Mouse (Mus musculus) ES-E14 (cell line): ENCODE measurements around the gene Klc2. TPM values are rescaled to one million over a fixed set of nuclear protein-coding genes. Genes with fewer than 3 reads are reported as not detected.

Source experiments
- DNase-seq: peaks from one replicate; pipeline ENCODE4 v3.0.0-alpha.2; 2013; ENCODE audit warnings: low read depth, low spot score
- H3K27ac ChIP-seq: 2 replicates; pipeline ENCODE4 v1.5.1; 2012; ENCODE audit warnings: low read depth, mild to moderate bottlenecking, low read length, moderate library complexity, mixed read lengths; ENCODE audit not compliant: poor library complexity, insufficient read depth, severe bottlenecking
- H3K36me3 ChIP-seq: 2 replicates; pipeline ENCODE4 v1.6.1; 2012; ENCODE audit warnings: mild to moderate bottlenecking, low read length, moderate library complexity, mixed read lengths; ENCODE audit not compliant: control insufficient read depth, poor library complexity, insufficient read depth, severe bottlenecking
- H3K4me1 ChIP-seq, 2 experiments: fragments of 150-350 bp in 1 of 2; sonication (generic) in 1 of 2; 2 replicates each; pipeline ENCODE4 v1.6.1; 2012; ENCODE audit warnings: low read length in 2 of 2, mild to moderate bottlenecking in 1 of 2, mixed read lengths in 1 of 2; ENCODE audit not compliant: control insufficient read depth in 2 of 2, insufficient read depth in 2 of 2, poor library complexity in 1 of 2
- H3K4me3 ChIP-seq, 2 experiments: fragments of 150-350 bp in 1 of 2; sonication (generic) in 1 of 2; 2 replicates each; pipeline ENCODE4 v1.5.1; 2012; ENCODE audit warnings: low read length in 2 of 2, low read depth in 1 of 2, mild to moderate bottlenecking in 1 of 2, mixed read lengths in 1 of 2; ENCODE audit not compliant: insufficient read depth in 1 of 2, poor library complexity in 1 of 2, severe bottlenecking in 1 of 2
- H3K9ac ChIP-seq: 2 replicates; pipeline ENCODE4 v1.6.1; 2012; ENCODE audit warnings: low read depth, mild to moderate bottlenecking, low read length, mixed read lengths; ENCODE audit not compliant: poor library complexity, insufficient read depth, severe bottlenecking
- H3K9me3 ChIP-seq: fragments of 150-350 bp; sonication (generic); 2 replicates; pipeline ENCODE4 v1.6.1; 2012; ENCODE audit warnings: low read depth, mild to moderate bottlenecking, low read length; ENCODE audit not compliant: control insufficient read depth, insufficient read depth
- CHD2 ChIP-seq: IDR thresholded peaks from 2 replicates; pipeline ENCODE4 v1.6.1; 2014; ENCODE audit warnings: mild to moderate bottlenecking, low read depth, low read length, inconsistent platforms
- HCFC1 ChIP-seq: IDR thresholded peaks from 2 replicates; pipeline ENCODE4 v1.6.1; 2012; ENCODE audit warnings: low read length, inconsistent platforms, borderline replicate concordance; ENCODE audit not compliant: insufficient read depth
- MAFK ChIP-seq: IDR thresholded peaks from 2 replicates; pipeline ENCODE4 v1.6.1; 2014; ENCODE audit warnings: mild to moderate bottlenecking, low read depth, low read length, inconsistent platforms; ENCODE audit not compliant: insufficient read depth
- ZC3H11A ChIP-seq: IDR thresholded peaks from 2 replicates; pipeline ENCODE4 v1.6.1; 2012; ENCODE audit warnings: low read depth, mild to moderate bottlenecking, inconsistent platforms, low read length, borderline replicate concordance
- ZNF384 ChIP-seq: IDR thresholded peaks from 2 replicates; pipeline ENCODE4 v1.6.1; 2012; ENCODE audit warnings: low read depth, low read length, inconsistent platforms
- in situ Hi-C, 2 experiments: fragments of 600-800 bp; cut with MboI; formaldehyde crosslinking; loops; one replicate each; pipeline ENCODE4 v1.15.1; 2025; ENCODE audit warnings: low sequenced_read_pairs in 2 of 2, inconsistent platforms in 1 of 2; ENCODE audit not compliant: unreplicated experiment in 2 of 2
- total RNA-seq: library from RNA; depleted of rRNA; stranded (reverse); fragments of 300-350 nt; gene quantifications from 2 replicates; pipeline ENCODE4 v1.2.3, GENCODE M21; 2012

Gene Klc2
- total RNA-seq, 1 experiment: 14.7 TPM

DNA sequence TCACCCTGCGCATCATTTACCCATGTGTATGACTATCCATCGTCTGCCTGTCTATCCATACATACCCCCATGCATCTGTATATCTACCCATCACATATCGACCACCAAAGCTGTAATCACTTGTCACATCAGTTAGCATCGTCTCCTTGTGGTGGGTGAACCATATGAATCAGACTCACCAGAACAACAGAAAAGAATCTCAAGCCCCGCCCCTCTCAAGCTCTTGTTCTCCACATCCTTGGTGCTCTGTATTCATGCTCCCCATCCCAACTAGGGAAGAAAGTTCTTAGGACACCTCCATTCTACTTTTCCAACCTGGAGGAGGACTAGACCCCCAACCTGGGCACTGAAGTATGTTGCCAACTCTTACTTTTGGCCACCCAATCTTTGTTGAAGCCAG, 56.3 kb downstream of the Klc2 start:
- Histone ChIP-seq H3K4me1 (peaks cover 15 to 51% of the 10 kb centered on the region in 2 experiments), H3K4me3 (no peak overlapping the region), H3K9ac (no peak overlapping the region), H3K36me3 (no peaks in the 10 kb centered on the region), H3K9me3 (no peaks in the 10 kb centered on the region), H3K27ac (no peak overlapping the region)
- in situ Hi-C loops: no loop called here
- no peak for DNase-seq
- TF ChIP-seq CHD2 (no peak), ZNF384 (no peak), HCFC1 (no peak), MAFK (no peak), ZC3H11A (no peak)

DNA sequence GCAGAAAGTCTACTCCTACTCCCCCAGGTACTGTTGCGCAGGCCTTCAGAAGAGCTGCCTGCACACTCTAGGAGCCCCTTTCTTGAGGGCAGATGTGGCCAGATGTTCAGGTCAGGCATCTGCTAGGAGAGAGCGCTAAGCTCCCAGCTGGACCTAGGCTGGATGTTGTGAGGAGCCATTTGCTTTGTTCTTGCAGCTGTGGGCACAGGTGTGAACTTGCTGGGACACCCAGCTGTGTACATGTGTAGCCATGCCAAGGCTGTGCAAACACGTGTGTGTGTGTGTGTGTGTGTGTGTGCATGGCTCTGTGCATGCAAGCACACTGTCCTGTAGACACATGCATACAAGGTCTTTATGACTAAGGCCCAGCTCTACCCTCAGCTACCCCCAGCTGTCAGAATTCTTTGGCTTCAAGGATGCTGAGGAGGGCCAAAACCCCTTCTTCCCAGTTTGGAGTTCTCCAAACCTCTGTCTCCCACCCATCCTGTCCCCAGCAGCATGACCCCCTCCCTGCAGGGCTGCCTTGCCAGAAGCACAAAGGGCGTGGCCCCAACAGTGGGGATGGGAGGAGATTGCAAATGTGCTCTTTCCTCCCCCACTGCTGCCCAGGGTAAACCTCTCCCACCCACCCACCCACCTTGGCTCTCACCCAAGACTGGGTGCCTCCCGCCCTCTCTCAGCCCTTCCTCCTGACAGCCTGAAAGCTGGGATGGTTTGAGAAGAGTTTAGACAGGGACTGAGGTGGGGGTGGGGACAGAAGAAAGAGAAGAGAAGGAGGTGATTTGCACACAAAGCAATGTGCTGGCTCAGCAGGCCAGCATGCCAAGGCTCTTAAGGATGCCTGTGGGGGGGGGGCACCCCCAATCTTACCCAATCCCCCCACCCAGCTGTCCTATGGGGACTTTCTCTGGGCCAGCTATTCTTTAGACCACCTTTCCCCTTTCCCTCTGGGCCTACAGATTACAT, 57.7 kb downstream of the Klc2 start:
- in situ Hi-C loops: no loop called here
- Histone ChIP-seq H3K27ac (peak overlapping the region; percentile 59; the same call in 1 of the 2 replicates), H3K9me3 (no peaks in the 10 kb centered on the region), H3K36me3 (no peaks in the 10 kb centered on the region), H3K9ac (peak overlapping the region; percentile 21; the same call in 1 of the 2 replicates), H3K4me3 (no peak overlapping the region), H3K4me1 (peaks cover 15 to 49% of the 10 kb centered on the region in 2 experiments)
- TF ChIP-seq MAFK: peak; percentile 56; the same call in 1 of the 2 replicates
- no peak for TF ChIP-seq CHD2
- no peak for DNase-seq

DNA sequence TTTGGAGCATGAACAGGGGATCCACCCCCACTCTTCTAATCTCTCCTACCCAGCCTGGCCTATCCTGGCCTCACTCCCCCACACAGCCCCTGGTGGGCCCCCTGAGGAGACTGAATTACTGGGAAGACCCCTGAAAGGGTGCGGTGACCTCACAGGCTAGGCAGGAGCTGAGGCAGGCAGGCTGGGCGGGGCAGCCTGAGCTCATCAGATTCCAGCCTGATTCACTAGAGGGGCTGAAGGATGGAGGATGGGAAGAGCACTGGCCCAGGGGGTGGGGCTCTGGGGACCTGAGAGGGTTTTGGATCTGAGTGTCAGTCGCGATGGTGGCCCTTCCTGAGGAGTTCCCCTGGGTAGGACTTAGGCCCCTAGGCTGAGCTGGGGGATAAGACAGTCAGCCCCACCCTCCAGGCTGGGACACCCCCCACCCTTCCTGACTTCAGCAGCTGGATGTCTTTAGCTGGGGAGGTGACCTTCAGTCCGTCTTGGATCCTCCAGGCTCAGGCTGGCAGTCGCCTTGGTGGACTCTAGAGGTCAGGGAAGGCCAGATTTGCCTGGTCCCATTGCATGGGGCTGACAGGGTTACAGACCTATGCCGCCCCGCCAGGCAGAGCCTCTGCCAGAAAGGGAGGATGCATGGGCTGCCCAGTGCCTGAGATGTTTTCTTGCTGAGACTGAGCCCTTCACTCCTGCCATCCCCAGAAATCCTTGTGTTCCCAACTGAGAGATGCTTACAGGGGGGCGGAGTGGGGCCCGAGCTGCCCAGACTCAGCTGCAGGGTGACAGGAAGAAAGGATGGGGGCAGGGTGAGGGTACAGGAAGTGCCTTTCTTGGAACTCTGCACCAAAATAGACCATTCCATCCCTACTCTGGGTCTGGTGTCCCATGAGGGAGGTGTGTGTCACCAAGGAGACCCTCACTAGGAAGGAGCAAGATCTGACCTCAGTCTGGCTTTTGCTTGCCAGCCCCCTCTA, 59.3 kb downstream of the Klc2 start:
- H3K27ac ChIP-seq: peak overlapping the region; percentile 83
- peak overlapping the region in 1 of 2 experiments; percentile 20; a peak in 1 of 4 replicates for H3K4me3 ChIP-seq
- TF ChIP-seq HCFC1 (no peak), ZC3H11A (no peak), CHD2 (no peak), ZNF384 (no peak), MAFK (no peak)
- peaks cover 4% of the 10 kb centered on the region; the same call in 1 of the 2 replicates for H3K36me3 ChIP-seq
- H3K4me1 ChIP-seq: peaks cover 15 to 49% of the 10 kb centered on the region in 2 experiments
- in situ Hi-C loops: no loop called here
- H3K9ac ChIP-seq: peak overlapping the region; percentile 23; the same call in 1 of the 2 replicates
- no peaks in the 10 kb centered on the region for H3K9me3 ChIP-seq
- DNase-seq: peak; percentile 83
